Mouse (Mus musculus): ENCODE results near the gene Reps1. TPM values are rescaled to one million over a fixed set of nuclear protein-coding genes. Genes with fewer than 3 reads are reported as not detected.

Gene Reps1
- polyA plus RNA-seq (2017; shearing (Covaris generic)), result 19.5 TPM

DNA sequence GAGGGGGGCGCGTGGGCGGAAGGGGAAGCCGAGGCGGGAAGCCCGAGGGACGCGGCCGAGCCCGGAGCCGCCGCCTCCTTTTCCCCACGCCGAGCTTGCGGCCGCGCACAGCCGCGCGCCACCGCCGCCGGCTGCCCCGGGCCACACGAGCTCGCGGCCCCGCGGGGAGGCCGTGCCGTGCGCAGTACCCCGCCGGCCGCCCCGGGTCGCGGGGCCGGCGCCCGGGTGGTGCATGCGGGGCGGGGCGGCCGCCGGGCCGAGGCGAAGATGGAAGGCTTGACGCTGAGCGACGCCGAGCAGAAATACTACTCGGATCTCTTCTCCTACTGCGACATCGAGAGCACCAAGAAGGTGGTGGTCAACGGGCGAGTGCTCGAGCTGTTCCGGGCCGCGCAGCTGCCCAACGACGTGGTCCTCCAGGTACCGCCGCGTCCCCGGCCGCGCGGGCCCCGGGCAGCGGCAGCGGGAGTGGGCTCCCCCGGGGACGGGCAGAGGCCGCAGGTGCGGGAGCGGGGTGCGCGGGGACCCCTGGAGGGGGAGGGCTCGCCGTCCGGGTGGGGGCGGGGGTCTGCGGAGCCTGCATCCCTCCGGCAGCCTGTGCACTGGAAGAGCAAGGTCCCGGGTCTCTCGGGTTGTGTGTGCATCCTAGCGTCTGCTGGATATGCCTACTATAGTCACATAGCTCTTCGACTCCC is at the start of gene Reps1:
Gene Reps1, plus strand, starts transcription at position 166 of the 695 bp plus-strand sequence.

DNA sequence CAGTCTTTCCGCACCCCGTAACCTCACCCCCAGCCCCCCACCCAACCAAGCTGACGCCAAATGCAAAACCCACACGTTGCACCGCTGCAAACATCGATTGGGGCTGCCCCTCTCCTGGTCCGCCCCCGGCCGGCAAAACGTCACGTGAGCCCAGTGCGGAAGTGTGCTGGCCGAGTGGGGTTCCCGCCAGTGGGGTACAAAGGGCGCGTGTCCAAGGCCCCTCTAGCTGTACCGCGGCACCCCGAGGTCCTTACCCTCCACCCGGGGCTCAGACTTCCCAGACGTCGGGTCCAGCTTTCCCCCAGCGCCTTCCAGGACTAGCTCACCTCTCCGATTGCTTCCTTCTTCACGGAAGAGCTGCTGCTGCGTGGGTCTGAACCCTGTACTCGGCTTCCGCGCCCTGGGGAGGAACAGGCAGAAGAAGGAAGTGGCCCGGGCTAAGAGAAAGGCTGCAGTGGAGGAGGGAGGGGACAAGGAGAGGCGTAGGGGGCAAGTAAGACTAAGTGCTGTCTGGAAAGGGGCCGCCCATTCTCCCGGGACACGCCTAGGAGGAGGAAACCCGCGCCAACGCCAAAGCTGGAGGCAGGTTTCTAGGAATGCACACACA is 32.8 kb upstream of the Reps1 start, which contains the start of gene Abracl:
Gene Abracl, minus strand, starts transcription at position 548 of the 607 bp plus-strand sequence.

Other genes starting within 250 kb of the Reps1 start
- 19.7 TPM for gene Heca, start 107.8 kb upstream of the Reps1 start, polyA plus RNA-seq (2017; shearing (Covaris generic))
- 398 TPM for gene Abracl, start 32.6 kb upstream of the Reps1 start, polyA plus RNA-seq (2017; shearing (Covaris generic))
- gene Ect2l, start 155.0 kb downstream of the Reps1 start, polyA plus RNA-seq (2017; shearing (Covaris generic)), result 2.3 TPM
- gene Ccdc28a, start 179.1 kb downstream of the Reps1 start, polyA plus RNA-seq (2017; shearing (Covaris generic)), result 54.7 TPM